Mouse (Mus musculus) midbrain, embryonic 10.5 days (tissue): ENCODE data around the gene Aaed1. TPM values are rescaled to one million over a fixed set of nuclear protein-coding genes. Genes with fewer than 3 reads are reported as not detected.

Source experiments
- DNase-seq: peaks from one replicate; pipeline ENCODE4 v3.0.0-alpha.2; 2017; ENCODE audit warnings: low spot score
- H3K27ac ChIP-seq: fragments of 300-500 bp; sonication (generic); replicated peaks from 2 replicates; pipeline ENCODE4 v1.5.1; 2016; ENCODE audit warnings: mild to moderate bottlenecking
- H3K27me3 ChIP-seq: fragments of 300-500 bp; sonication (generic); 2 replicates; pipeline ENCODE4 v1.6.1; 2016; ENCODE audit warnings: low read depth, mild to moderate bottlenecking; ENCODE audit not compliant: poor library complexity, severe bottlenecking
- H3K36me3 ChIP-seq: fragments of 300-500 bp; sonication (generic); 2 replicates; pipeline ENCODE4 v1.6.1; 2016; ENCODE audit warnings: mild to moderate bottlenecking, moderate library complexity
- H3K4me1 ChIP-seq: fragments of 300-500 bp; sonication (generic); 2 replicates; pipeline ENCODE4 v1.6.1; 2016
- H3K4me3 ChIP-seq: fragments of 300-500 bp; sonication (generic); 2 replicates; pipeline ENCODE4 v1.5.1; 2016; ENCODE audit warnings: mild to moderate bottlenecking, moderate library complexity
- H3K9me3 ChIP-seq: fragments of 300-500 bp; sonication (generic); replicated peaks from 2 replicates; pipeline ENCODE4 v1.6.1; 2016; ENCODE audit warnings: mild to moderate bottlenecking
- WGBS: fragments of 180-500 bp; shearing (Covaris S2); methylation state at CpG from one replicate; pipeline ENCODE4 v1.1.7; 2016; 5-methylcytosine and 5-hydroxymethylcytosine counted together
- polyA plus RNA-seq: library from polyadenylated mRNA; unstranded; fragments of >200 nt; fragmentation: Nextera tagmentation; extraction: Ambion mirVana; gene quantifications from 2 replicates; pipeline ENCODE4 v1.2.1, GENCODE M21; 2016

Gene Aaed1
- polyA plus RNA-seq, 1 experiment from 2014 or later, result 25.3 TPM

DNA sequence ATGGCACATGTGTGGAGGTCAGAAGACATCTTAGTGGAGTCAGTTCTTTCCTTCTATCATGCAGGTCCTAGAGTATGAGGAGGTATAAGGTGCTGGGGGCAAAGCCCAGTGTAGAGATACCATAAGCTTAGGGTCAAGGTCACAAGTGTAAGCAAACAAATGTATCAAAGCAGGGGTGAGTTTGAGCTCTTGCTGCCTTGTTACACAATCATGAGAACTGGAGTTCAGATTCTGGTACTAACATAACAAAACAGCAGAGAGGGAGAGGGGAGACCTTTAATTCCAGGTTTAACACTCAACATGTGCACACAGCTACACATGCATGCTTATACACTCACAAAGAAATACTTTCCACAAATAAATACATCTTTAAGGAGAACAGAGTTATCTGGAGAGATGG lies 69.8 kb downstream of the Aaed1 start:
- no peak overlapping the region for H3K4me3 ChIP-seq
- peaks cover 1% of the 10 kb centered on the region; the same call in 1 of the 2 replicates for H3K4me1 ChIP-seq
- H3K27me3 ChIP-seq, result no peaks in the 10 kb centered on the region
- H3K36me3 ChIP-seq, result no peaks in the 10 kb centered on the region
- H3K9me3 ChIP-seq, result no peaks in the 10 kb centered on the region
- DNase-seq, result no peak
- no peak overlapping the region for H3K27ac ChIP-seq

- H3K4me1 ChIP-seq, result peaks cover 6% of the 10 kb centered on the region; the same call in 1 of the 2 replicates
- no peaks in the 10 kb centered on the region for H3K9me3 ChIP-seq
- no peaks in the 10 kb centered on the region for H3K36me3 ChIP-seq
- no peak for DNase-seq
- H3K4me3 ChIP-seq, result no peak overlapping the region
- no peaks in the 10 kb centered on the region for H3K27me3 ChIP-seq
- no peak overlapping the region for H3K27ac ChIP-seq
- 79% methylated on average over 7 of the region's 7 CpGs for WGBS
Measured at GRCm38 (mm10) chr13:64240626-64241025, 71.9 kb downstream of the Aaed1 start.

DNA sequence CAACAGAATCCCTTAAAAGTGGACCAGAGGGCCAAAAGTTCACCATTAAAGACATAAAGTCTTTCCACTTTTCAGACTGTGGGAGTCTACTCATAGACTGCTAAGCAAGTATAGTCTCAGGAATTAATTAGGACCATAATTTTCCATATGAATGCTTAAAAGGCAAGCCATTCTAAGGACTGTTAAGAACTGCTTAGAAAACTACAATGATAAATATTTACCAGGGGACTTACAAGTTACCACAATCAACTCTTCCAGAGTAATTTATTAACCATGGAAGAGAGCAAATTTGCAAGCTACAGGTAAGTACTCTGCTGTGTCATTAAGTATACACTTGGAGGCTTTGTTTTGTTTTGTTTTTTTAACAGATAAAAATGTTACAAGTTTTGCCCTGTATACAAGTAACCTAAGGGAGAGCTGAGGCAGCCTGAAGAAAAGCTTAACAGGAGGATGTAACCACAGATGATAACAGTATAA lies 74.8 kb downstream of the Aaed1 start:
- no peak overlapping the region for H3K27ac ChIP-seq
- no peak for DNase-seq
- no peaks in the 10 kb centered on the region for H3K36me3 ChIP-seq
- no peaks in the 10 kb centered on the region for H3K27me3 ChIP-seq
- H3K9me3 ChIP-seq, result no peaks in the 10 kb centered on the region
- H3K4me1 ChIP-seq, result peaks cover 10% of the 10 kb centered on the region
- H3K4me3 ChIP-seq, result no peak overlapping the region

GRCm38 (mm10) chr13:64237000-64237680 lies 75.4 kb downstream of the Aaed1 start:
- no peak for DNase-seq
- no peaks in the 10 kb centered on the region for H3K9me3 ChIP-seq
- H3K36me3 ChIP-seq, result no peaks in the 10 kb centered on the region
- no peak overlapping the region for H3K4me3 ChIP-seq
- H3K27ac ChIP-seq, result no peak overlapping the region; the same call in 1 of the 2 replicates
- 76% methylated on average over 4 of the region's 4 CpGs for WGBS
- H3K4me1 ChIP-seq, result peaks cover 10% of the 10 kb centered on the region
- no peaks in the 10 kb centered on the region for H3K27me3 ChIP-seq

DNA sequence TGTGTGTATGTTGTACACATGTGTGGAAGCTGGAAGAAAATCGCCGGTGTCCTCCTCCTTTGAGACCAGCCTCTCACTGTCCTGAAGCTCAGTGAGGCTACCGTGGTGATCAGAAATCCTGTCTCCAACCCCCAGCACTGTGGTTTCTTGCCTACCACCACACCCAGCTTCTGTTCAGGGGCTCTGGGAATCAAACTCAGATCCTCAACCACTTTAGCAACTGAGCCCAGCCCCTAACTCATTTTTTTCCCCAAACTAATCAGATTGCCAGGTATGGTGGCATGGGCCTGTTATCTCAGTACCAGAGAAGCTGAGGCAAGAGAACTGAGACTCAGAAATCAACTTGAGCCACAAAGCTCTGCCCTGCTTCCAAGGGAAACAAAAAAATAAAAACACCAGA lies 76.7 kb downstream of the Aaed1 start:
- no peak for DNase-seq
- Histone ChIP-seq H3K9me3 (no peaks in the 10 kb centered on the region), H3K36me3 (no peaks in the 10 kb centered on the region), H3K4me1 (peaks cover 10% of the 10 kb centered on the region), H3K27ac (peak overlapping the region; percentile 1; the same call in 1 of the 2 replicates), H3K4me3 (no peak overlapping the region), H3K27me3 (no peaks in the 10 kb centered on the region)
- 66% methylated on average over 3 of the region's 3 CpGs for WGBS

DNA sequence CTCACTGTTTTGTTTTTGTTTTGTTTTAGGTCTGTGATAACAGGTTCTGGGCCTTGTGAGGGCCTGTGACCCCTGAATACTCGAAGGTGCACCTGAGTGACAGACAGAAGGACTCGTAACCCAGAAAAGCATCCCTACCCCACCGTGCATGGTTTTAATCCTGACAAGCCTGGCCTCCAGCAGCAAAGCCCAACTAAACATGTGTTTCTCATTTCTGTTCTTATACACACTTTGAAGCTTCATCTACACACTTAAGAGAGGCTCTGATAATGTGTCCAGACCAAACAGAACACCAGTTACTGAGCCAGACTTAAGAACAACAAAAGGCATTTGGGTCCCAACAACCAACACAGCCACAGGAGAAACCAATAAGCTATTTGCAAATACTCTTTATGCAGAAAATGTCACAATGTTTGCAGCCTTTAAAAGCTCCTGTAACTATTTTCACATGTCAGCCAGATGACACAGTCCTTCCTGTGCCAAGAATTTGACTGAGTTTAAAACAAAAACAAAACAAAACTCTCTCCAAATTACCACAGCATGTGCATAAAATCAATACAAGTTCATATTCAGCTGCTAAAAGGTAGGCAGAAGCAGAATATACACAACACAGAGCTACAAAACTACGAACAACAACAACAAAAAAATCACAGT lies 77.3 kb downstream of the Aaed1 start:
- H3K27ac ChIP-seq, result no peak overlapping the region
- H3K9me3 ChIP-seq, result no peaks in the 10 kb centered on the region
- DNase-seq, result no peak
- 68% methylated on average over 4 of the region's 4 CpGs for WGBS
- H3K4me1 ChIP-seq, result peaks cover 13% of the 10 kb centered on the region
- H3K36me3 ChIP-seq, result no peaks in the 10 kb centered on the region
- H3K4me3 ChIP-seq, result no peak overlapping the region
- no peaks in the 10 kb centered on the region for H3K27me3 ChIP-seq

- Histone ChIP-seq H3K4me3 (no peak overlapping the region), H3K9me3 (no peaks in the 10 kb centered on the region), H3K27me3 (no peaks in the 10 kb centered on the region), H3K4me1 (peaks cover 14% of the 10 kb centered on the region), H3K27ac (no peak overlapping the region), H3K36me3 (no peaks in the 10 kb centered on the region)
- 91% methylated on average over 4 of the region's 4 CpGs for WGBS
- DNase-seq, result no peak
Measured at GRCm38 (mm10) chr13:64233139-64233538, 79.4 kb downstream of the Aaed1 start.

DNA sequence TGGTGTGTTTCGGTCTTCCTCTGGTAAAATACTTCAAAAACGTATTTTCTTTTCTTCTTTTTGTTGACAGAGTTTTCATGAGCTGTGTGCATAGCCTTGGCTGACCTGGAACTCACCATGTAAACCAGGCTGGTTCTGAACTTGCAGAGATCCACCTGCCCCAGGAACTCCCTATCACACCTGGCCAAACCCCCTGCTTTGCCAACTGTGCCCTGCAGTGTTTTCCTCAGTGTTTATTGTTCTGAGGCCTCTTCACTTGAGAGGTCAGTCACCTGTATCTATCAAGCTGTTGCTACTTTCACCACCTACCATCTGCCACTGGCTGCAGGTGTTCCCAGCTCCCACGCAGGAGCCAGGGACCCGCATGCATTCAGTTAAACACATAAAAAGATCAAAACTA lies 85.8 kb downstream of the Aaed1 start:
- DNase-seq, result no peak
- H3K4me1 ChIP-seq, result peaks cover 4% of the 10 kb centered on the region
- no peak overlapping the region for H3K27ac ChIP-seq
- H3K27me3 ChIP-seq, result no peaks in the 10 kb centered on the region
- WGBS, result 96% methylated on average over 4 of the region's 4 CpGs
- H3K4me3 ChIP-seq, result no peak overlapping the region
- no peaks in the 10 kb centered on the region for H3K36me3 ChIP-seq
- H3K9me3 ChIP-seq, result no peaks in the 10 kb centered on the region

- no peak overlapping the region for H3K27ac ChIP-seq
- H3K27me3 ChIP-seq, result no peaks in the 10 kb centered on the region
- no peak for DNase-seq
- peaks cover 4% of the 10 kb centered on the region for H3K4me1 ChIP-seq
- no peaks in the 10 kb centered on the region for H3K9me3 ChIP-seq
- WGBS, result 95% methylated on average over 3 of the region's 3 CpGs
- no peaks in the 10 kb centered on the region for H3K36me3 ChIP-seq
- H3K4me3 ChIP-seq, result no peak overlapping the region
Measured at GRCm38 (mm10) chr13:64225738-64226137, 86.8 kb downstream of the Aaed1 start.

Other genes starting within 250 kb of the Aaed1 start
- 0.36 TPM in 1 of 2 replicates, not detected in the other for gene Hsd17b3, start 223.5 kb downstream of the Aaed1 start, polyA plus RNA-seq
- 3.4 and 3.7 TPM in 2 replicates for gene Slc35d2, start 183.3 kb downstream of the Aaed1 start, polyA plus RNA-seq
- 18.9 and 21.0 TPM in 2 replicates for gene Zfp367, start 159.5 kb downstream of the Aaed1 start, polyA plus RNA-seq
- 19.0 and 21.7 TPM in 2 replicates for gene Habp4, start 150.9 kb downstream of the Aaed1 start, polyA plus RNA-seq
- gene Cdc14b, start 37.4 kb downstream of the Aaed1 start, polyA plus RNA-seq, result 9.5 and 12.6 TPM in 2 replicates
- gene Ctsl, start 58.2 kb upstream of the Aaed1 start, polyA plus RNA-seq, result 143 and 159 TPM in 2 replicates
- gene Cdk20, start 119.6 kb upstream of the Aaed1 start, polyA plus RNA-seq, result 9.7 and 10.9 TPM in 2 replicates
- gene Fam240b, start 185.1 kb upstream of the Aaed1 start, polyA plus RNA-seq, result not detected in 2 replicates